Mouse (Mus musculus): ENCODE measurements around the gene Slc22a14.

Slc22a14 gene

GRCm38 (mm10) chr9:119357331-119358057, 7.9 kb downstream of the Slc22a14 start, which contains the start of gene Xylb:
Xylb (plus strand) TSS chr9:119357381.
- DNase-seq (ENCODE audit: low spot score), result peak; percentile 91

GRCm38 (mm10) chr9:119355943-119356342, 9.4 kb downstream of the Slc22a14 start:
- no peak for DNase-seq (ENCODE audit: low spot score)

- no peak for DNase-seq (ENCODE audit: low spot score)
Observed at GRCm38 (mm10) chr9:119353926-119354325, 11.4 kb downstream of the Slc22a14 start.

- peak; percentile 81 for DNase-seq (ENCODE audit: low spot score)
Observed at GRCm38 (mm10) chr9:119352060-119352459, 13.3 kb downstream of the Slc22a14 start.

- DNase-seq (ENCODE audit: low spot score), result no peak
Observed at GRCm38 (mm10) chr9:119350947-119351705, 14.2 kb downstream of the Slc22a14 start.

GRCm38 (mm10) chr9:119350531-119350930, 14.8 kb downstream of the Slc22a14 start:
- no peak for DNase-seq (ENCODE audit: low spot score)

- DNase-seq (ENCODE audit: low spot score), result no peak
Observed at GRCm38 (mm10) chr9:119346376-119346775, 19.0 kb downstream of the Slc22a14 start.

GRCm38 (mm10) chr9:119342728-119343127, 22.6 kb downstream of the Slc22a14 start:
- no peak for DNase-seq (ENCODE audit: low spot score)

- peak; percentile 99 for DNase-seq (ENCODE audit: low spot score)
Observed at GRCm38 (mm10) chr9:119340909-119341816, 24.2 kb downstream of the Slc22a14 start, which contains the start of gene Myd88. Myd88 (minus strand) TSS chr9:119341411.

GRCm38 (mm10) chr9:119340212-119340580, 25.2 kb downstream of the Slc22a14 start:
- no peak for DNase-seq (ENCODE audit: low spot score)

GRCm38 (mm10) chr9:119339558-119340211, 25.7 kb downstream of the Slc22a14 start, which contains the start of gene Acaa1a:
Acaa1a (plus strand) TSS chr9:119339676.
- DNase-seq (ENCODE audit: low spot score), result peak; percentile 68

- DNase-seq (ENCODE audit: low spot score), result no peak
Observed at GRCm38 (mm10) chr9:119339106-119339505, 26.2 kb downstream of the Slc22a14 start.

- DNase-seq (ENCODE audit: low spot score), result no peak
Observed at GRCm38 (mm10) chr9:119338350-119338749, 27.0 kb downstream of the Slc22a14 start.

GRCm38 (mm10) chr9:119337842-119338241, 27.5 kb downstream of the Slc22a14 start:
- no peak for DNase-seq (ENCODE audit: low spot score)

- DNase-seq (ENCODE audit: low spot score), result no peak
Observed at GRCm38 (mm10) chr9:119335571-119335970, 29.8 kb downstream of the Slc22a14 start.

- no peak for DNase-seq (ENCODE audit: low spot score)
Observed at GRCm38 (mm10) chr9:119334834-119335233, 30.5 kb downstream of the Slc22a14 start.

- DNase-seq (ENCODE audit: low spot score), result no peak
Observed at GRCm38 (mm10) chr9:119334324-119334723, 31.0 kb downstream of the Slc22a14 start.

GRCm38 (mm10) chr9:119330186-119330963, 35.0 kb downstream of the Slc22a14 start:
- DNase-seq (ENCODE audit: low spot score), result no peak

- DNase-seq (ENCODE audit: low spot score), result no peak
Observed at GRCm38 (mm10) chr9:119328488-119328887, 36.9 kb downstream of the Slc22a14 start.

GRCm38 (mm10) chr9:119324130-119324529, 41.2 kb downstream of the Slc22a14 start:
- no peak for DNase-seq (ENCODE audit: low spot score)

- DNase-seq (ENCODE audit: low spot score), result no peak
Observed at GRCm38 (mm10) chr9:119323260-119323645, 42.1 kb downstream of the Slc22a14 start.
